Mouse (Mus musculus) bone marrow macrophage, adult 2 months (primary cell): ENCODE measurements around the gene Creg1.

Source experiments
- CTCF ChIP-seq: IDR thresholded peaks from 2 replicates; pipeline ENCODE4 v1.5.1; 2012; ENCODE audit warnings: low read depth, mild to moderate bottlenecking, low read length, moderate library complexity
- POLR2A ChIP-seq: IDR thresholded peaks from 2 replicates; pipeline ENCODE4 v1.6.1; 2012; ENCODE audit warnings: mild to moderate bottlenecking, low read depth, low read length, borderline replicate concordance

DNA sequence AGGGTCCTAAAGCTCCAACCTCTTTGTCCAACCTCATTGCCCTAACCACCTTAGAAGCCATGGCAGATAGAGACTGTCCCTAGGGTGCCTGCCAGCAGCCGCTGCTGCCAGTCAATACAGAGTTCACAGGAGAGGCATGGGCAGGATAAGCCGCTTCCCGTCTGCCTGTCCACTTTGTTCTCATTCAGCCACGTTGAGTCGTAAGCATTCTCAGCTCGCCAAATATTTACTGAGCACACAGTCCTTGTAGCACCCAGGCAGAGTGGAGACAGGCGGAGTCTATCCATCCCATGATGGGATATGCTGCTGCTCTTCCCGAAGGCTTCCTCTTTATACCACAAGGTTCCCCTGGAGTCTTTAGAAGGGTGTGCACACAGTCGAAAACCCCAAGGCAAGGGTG is 53.7 kb downstream of the Creg1 start:
- no peak for TF ChIP-seq CTCF
- no peak for TF ChIP-seq POLR2A
